Mouse (Mus musculus) lung, adult 2 months (tissue): ENCODE measurements around the gene Nudt21. TPM values are rescaled to one million over a fixed set of nuclear protein-coding genes. Genes with fewer than 3 reads are reported as not detected.

ENCODE experiments used
- DNase-seq: peaks from one replicate; pipeline ENCODE4 v3.0.0; 2022
- H3K4me1 ChIP-seq: fragments of 200-500 bp; 2 replicates; pipeline ENCODE4 v1.6.1; 2011; ENCODE audit warnings: low read length; ENCODE audit not compliant: control insufficient read depth, insufficient read depth
- H3K4me3 ChIP-seq: fragments of 200-500 bp; replicated peaks from 2 replicates; pipeline ENCODE3; 2011; ENCODE audit warnings: low read depth, mild to moderate bottlenecking, control low read depth, low read length; ENCODE audit errors: extremely low read depth
- CTCF ChIP-seq: fragments of 200-500 bp; IDR thresholded peaks from 2 replicates; pipeline ENCODE4 v1.5.1; 2011; ENCODE audit warnings: mild to moderate bottlenecking, low read length, control low read depth; ENCODE audit not compliant: insufficient read depth
- POLR2A ChIP-seq: fragments of 200-500 bp; IDR thresholded peaks from 2 replicates; pipeline ENCODE4 v1.6.1; 2011; ENCODE audit warnings: low read depth, mild to moderate bottlenecking, control low read depth, low read length, borderline replicate concordance; ENCODE audit errors: extremely low read depth
- WGBS: fragments of 180-500 bp; shearing (Covaris S2); methylation state at CpG from one replicate; pipeline ENCODE4 v1.1.7; 2018; 5-methylcytosine and 5-hydroxymethylcytosine counted together
- polyA plus RNA-seq: library from polyadenylated mRNA; depleted of rRNA; stranded (reverse); fragments of >200 nt; gene quantifications from 2 replicates; pipeline ENCODE4 v1.2.3, GENCODE M21; 2012; rRNA removed

Gene Nudt21
- polyA plus RNA-seq = 25.0 and 34.4 TPM in 2 replicates

DNA sequence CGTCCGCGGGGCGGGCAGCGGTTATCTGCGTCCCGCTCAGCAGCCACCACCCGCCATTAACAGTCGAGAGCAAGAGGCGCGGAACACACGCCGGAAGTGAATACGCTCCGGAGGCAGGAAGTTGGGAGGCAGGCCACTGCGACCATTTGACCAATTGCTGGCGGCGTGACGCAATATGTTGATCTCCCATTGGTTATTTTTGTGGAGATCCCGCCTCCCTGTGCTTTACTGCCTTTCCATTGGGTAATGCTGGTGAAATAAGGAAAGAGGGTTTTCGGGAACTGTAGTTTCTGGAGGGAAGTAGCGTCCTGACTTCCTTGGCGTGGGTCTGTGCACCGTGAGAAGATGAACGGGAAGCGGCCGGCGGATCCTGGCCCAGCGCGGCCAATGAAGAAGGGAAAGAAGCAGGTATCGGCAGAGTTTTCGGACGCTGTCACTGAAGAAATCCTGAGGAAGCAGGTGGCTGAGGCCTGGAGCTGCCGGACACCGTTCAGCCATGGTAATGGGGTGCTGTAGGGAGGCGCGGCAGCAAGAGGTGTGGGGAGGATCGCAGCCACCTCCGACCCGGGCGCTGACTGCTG, at the start of gene Nudt21, which contains the start of gene Ogfod1:
TSS of gene Nudt21 (minus strand) at position 88 of the 581 bp plus-strand sequence.
TSS of gene Ogfod1 (plus strand) at position 255 of the 581 bp plus-strand sequence.
- peak; percentile 75 for TF ChIP-seq POLR2A
- no peak for TF ChIP-seq CTCF
- H3K4me3 ChIP-seq = peak within 1 kb of the TSS; percentile 87
- peak; percentile 89 for DNase-seq
- peaks cover 12% of the 10 kb centered on the region for H3K4me1 ChIP-seq
- under 1% methylated on average over 41 of the region's 41 CpGs for WGBS

DNA sequence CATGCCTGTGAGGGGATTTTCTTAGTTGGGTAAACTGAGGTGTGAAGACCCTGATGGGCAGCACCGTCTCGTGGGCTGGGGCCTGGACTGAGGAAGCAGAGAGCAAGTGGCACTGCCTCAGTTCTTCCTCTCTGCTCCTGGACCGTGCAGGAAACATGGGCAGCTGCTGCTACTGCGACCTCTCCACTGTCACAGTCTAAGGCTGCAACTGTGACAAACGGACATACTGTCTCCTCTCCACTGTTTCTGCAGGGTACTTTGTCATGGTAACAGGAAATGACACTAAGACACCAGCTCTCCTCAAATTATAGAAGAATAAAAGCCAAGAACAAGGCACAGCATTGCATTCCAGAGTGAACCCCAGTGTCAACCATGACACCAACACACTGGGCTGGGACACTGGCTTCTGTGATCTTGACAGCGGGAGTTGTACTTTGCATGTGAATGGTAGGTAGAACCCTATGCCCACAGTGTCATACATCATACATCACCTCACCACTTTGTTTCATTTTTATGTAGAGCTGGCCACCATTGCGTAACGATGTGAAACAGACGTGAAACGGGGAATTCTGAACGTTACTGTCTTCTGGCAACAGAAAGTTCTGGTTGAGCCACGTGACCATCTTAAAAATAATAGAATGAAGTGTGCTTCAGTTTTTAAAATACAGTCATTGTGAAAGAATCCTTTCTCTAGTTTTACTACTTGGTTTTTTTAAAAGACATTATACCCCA, 39.8 kb upstream of the Nudt21 start:
- Histone ChIP-seq H3K4me1 (no peaks in the 10 kb centered on the region), H3K4me3 (no peak overlapping the region)
- TF ChIP-seq CTCF (no peak), POLR2A (no peak)
- 76% methylated on average over 12 of the region's 12 CpGs for WGBS
- DNase-seq = no peak

DNA sequence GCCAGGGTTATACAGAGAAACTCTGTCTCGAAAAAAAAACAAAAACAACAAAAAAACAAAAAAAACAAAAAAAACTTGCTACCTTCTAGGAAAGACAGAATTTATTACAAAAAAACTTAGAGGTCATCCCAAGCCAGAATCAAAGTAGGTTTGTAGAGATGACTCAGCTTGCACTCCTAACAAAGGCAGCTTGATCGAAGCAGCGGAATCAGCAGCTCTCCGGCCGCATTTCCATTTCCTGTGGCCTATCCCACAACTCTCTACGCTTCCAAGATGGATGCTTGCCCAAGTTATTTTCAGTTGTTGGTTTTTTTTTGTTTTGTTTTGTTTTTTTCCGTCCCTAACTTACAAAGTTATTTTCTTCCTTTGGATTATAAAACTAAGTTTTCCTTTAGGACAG, 32.0 kb upstream of the Nudt21 start:
- DNase-seq = no peak
- TF ChIP-seq POLR2A = no peak
- no peak for TF ChIP-seq CTCF
- H3K4me3 ChIP-seq = no peak overlapping the region
- H3K4me1 ChIP-seq = no peaks in the 10 kb centered on the region
- 89% methylated on average over 7 of the region's 7 CpGs for WGBS

DNA sequence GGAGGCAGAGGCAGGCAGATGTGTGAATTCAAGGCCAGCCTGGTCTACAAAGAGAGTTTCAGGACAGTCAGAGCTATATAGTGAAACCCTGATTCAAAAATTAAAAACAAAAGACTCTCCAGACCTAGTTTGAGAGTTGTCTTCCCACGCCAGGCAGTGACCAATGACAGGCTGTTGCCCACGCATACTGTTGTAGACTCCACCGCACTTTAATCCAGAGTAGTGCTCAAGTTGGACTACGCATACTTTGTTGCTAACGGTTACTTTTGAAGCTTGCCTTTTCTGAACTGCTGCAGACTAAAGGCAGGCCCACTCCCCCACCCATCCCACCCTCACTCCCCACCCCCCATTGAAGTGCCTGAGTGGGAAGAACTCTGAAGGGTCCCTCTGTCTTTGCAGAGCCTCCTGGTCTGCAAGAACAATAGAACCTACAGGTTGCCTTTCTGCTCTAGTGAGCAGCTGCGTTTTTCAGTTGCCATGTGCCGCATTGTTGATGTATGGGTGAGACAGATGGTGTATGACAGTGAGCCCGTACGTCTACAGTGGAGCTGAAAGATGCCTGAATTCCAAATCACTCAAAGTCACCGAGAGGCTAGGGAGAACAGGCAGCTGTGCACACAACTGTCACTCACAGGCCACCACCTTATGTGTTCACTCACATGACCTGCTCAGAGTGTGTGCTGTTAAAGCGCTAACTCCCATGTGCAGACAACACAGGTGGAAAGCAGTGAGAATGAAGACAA, 29.5 kb upstream of the Nudt21 start:
- Histone ChIP-seq H3K4me1 (no peaks in the 10 kb centered on the region), H3K4me3 (no peak overlapping the region)
- 75% methylated on average over 11 of the region's 11 CpGs for WGBS
- DNase-seq = no peak
- TF ChIP-seq POLR2A (no peak), CTCF (no peak)

DNA sequence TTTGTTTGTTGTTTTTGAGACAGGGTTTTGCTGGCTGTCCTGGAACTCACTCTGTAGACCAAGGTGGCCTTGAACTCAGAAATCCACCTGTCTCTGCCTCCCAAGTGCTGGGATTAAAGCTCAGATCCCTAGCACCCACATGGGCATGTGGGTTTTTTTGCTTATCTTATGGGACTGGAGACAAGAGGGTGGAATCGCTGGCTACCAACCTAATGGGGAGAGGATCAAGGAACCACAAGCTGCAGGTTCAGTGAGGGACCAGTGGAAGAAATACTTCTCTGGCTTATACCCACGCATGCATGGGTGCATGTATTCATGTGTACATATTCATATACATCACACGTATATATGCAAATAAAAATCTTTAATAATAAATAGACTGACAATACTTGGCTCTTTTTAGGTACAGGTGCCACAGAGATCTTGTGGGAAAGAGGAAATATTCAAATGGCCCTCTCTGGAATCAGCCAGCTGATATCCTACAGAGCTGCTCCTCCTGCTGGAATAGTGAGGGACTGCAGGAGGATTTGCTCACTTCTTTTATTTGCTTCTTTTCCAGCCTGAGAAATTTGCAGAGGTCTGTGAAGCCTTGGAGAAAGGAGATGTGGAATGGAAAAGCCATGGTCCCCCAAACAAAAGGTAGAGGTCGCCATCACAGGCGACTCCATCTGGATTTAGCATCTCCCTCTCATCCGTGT, 20.5 kb upstream of the Nudt21 start:
- no peak for TF ChIP-seq POLR2A
- TF ChIP-seq CTCF = peak; percentile 30; the same call in 1 of the 2 replicates
- no peaks in the 10 kb centered on the region for H3K4me1 ChIP-seq
- no peak overlapping the region for H3K4me3 ChIP-seq
- WGBS = 66% methylated on average over 6 of the region's 6 CpGs
- DNase-seq = peak; percentile 37

DNA sequence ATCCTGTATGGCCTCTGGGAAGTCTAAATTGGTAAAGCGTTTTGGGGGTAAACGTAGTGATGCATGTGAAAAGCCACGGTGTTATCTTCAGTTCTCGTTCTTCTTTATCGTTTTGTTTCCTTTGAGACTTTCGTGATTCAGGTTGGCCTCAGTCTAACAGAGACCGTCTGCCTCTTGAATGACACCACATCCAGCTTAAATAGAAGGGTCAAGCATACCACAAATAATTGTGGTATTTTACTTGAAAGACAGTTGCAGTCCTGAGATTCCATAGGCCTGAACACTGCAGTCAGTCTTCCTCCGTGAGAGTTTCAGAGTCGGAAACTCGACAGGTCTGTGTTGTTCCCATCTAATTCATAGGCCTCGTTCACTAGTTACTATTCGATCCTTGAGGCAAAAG, 15.9 kb upstream of the Nudt21 start:
- no peaks in the 10 kb centered on the region for H3K4me1 ChIP-seq
- no peak overlapping the region for H3K4me3 ChIP-seq
- no peak for TF ChIP-seq CTCF
- TF ChIP-seq POLR2A = no peak
- 82% methylated on average over 12 of the region's 12 CpGs for WGBS
- DNase-seq = no peak

DNA sequence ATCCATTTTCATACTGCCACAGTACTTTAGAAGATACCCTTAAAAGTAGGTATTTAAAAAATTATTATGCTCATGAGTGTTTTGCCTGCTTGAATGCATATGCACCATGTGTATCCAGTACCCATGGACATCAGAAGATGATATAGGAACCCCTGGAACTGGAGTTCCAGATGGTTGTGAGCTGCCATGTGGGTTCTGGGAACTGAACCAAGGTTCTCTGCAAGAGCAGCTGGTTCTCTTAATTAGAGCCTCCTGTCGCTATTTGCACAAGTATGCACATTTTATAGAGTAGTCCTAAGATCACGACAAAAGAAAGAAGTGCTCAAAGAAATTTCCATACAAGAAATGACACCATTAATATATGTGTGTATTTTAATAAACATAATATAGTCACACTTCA, 11.0 kb upstream of the Nudt21 start:
- H3K4me3 ChIP-seq = no peak overlapping the region
- 71% methylated on average over 2 of the region's 2 CpGs for WGBS
- TF ChIP-seq CTCF (no peak), POLR2A (no peak)
- no peaks in the 10 kb centered on the region for H3K4me1 ChIP-seq
- no peak for DNase-seq

DNA sequence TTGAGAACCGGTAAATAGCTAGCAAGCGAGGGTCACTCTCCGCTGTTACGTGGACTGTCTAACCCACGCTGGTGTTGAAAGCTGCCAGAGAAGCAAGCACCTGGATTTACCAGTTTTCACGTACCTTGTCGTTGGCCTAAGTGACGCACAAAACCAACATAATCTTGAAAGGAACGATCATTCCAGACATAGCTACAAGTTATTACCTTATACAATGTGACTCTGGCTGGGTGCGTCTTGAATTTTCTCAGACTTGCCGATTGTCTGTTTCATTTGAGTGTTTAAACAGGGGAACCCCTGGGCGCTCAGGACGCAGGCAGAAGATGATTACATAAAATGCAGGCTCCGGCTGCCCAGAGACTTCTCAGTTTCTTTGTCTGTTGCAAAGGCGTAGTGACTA, 975 bp upstream of the Nudt21 start:
- no peak for TF ChIP-seq CTCF
- no peak for TF ChIP-seq POLR2A
- peaks cover 12% of the 10 kb centered on the region for H3K4me1 ChIP-seq
- WGBS = 5% methylated on average over 15 of the region's 15 CpGs
- peak overlapping the region; percentile 87 for H3K4me3 ChIP-seq
- DNase-seq = peak; percentile 16

DNA sequence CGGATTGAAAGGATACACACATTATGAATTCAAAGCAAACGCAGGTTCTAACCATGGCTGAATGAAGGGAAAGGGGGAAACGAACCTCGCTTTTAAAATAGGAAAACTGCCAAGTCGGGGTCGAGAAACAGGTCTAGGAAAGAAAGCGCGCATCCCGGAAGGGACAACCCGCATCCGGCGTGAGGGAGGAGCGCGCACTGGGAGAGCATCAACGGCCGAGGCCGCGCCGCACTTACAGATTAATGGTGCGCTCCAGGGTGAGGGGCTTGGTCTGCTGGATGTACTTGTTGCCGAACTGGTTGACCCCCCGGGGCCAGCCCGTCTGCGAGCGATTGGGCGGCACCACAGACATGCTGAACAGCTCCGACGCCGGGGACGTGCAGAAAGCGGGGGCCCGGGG, 290 bp downstream of the Nudt21 start:
- H3K4me3 ChIP-seq = peak overlapping the region; percentile 77
- peaks cover 12% of the 10 kb centered on the region for H3K4me1 ChIP-seq
- WGBS = under 1% methylated on average over 29 of the region's 32 CpGs
- peak; percentile 45 for DNase-seq
